Mouse (Mus musculus) MEL (cell line): ENCODE data around the gene Lrpprc. TPM values are rescaled to one million over a fixed set of nuclear protein-coding genes. Genes with fewer than 3 reads are reported as not detected.

Experiments used
- DNase-seq: peaks from one replicate; pipeline ENCODE4 v3.0.0; 2011; ENCODE audit warnings: low read depth, low spot score
- H3K27ac ChIP-seq: 2 replicates; pipeline ENCODE4 v1.5.1; 2012; ENCODE audit warnings: low read depth, mild to moderate bottlenecking, control low read depth, low read length, moderate library complexity; ENCODE audit not compliant: control insufficient read depth
- H3K27me3 ChIP-seq, 2 experiments: fragments of 150-350 bp in 1 of 2; sonication (generic) in 1 of 2; 2 replicates each; pipeline ENCODE4 v1.6.1; 2012; ENCODE audit warnings: low read length in 2 of 2, mild to moderate bottlenecking in 2 of 2, improper control_type of control experiment in 1 of 2, moderate library complexity in 1 of 2; ENCODE audit not compliant: insufficient read depth in 2 of 2, control insufficient read depth in 1 of 2
- H3K36me3 ChIP-seq, 2 experiments: 2 replicates each; pipeline ENCODE4 v1.6.1; 2012 to 2014; ENCODE audit warnings: low read length in 2 of 2, improper control_type of control experiment in 1 of 2, inconsistent platforms in 1 of 2, mild to moderate bottlenecking in 1 of 2; ENCODE audit not compliant: insufficient read depth in 2 of 2, control insufficient read depth in 1 of 2
- H3K4me1 ChIP-seq, 2 experiments: fragments of 150-350 bp in 1 of 2; sonication (generic) in 1 of 2; 2 replicates each; pipeline ENCODE4 v1.6.1; 2012; ENCODE audit warnings: low read length in 2 of 2, improper control_type of control experiment in 1 of 2, mild to moderate bottlenecking in 1 of 2; ENCODE audit not compliant: insufficient read depth in 2 of 2, control insufficient read depth in 1 of 2
- H3K4me3 ChIP-seq, 2 experiments: fragments of 150-350 bp in 1 of 2; sonication (generic) in 1 of 2; 2 replicates each; pipeline ENCODE4 v1.5.1; 2012; ENCODE audit warnings: low read depth in 2 of 2, low read length in 2 of 2, mild to moderate bottlenecking in 2 of 2, moderate library complexity in 2 of 2, control low read depth in 1 of 2, improper control_type of control experiment in 1 of 2; ENCODE audit not compliant: control insufficient read depth in 1 of 2, insufficient read depth in 1 of 2
- H3K79me2 ChIP-seq: 2 replicates; pipeline ENCODE4 v1.6.1; 2012; ENCODE audit warnings: mild to moderate bottlenecking, low read length, moderate library complexity; ENCODE audit not compliant: control insufficient read depth, poor library complexity, insufficient read depth
- H3K9ac ChIP-seq: 2 replicates; pipeline ENCODE4 v1.6.1; 2012; ENCODE audit warnings: low read depth, mild to moderate bottlenecking, control low read depth, low read length, moderate library complexity; ENCODE audit not compliant: control insufficient read depth, poor library complexity, severe bottlenecking
- H3K9me3 ChIP-seq: fragments of 150-350 bp; sonication (generic); replicated peaks from 2 replicates; pipeline ENCODE4 v1.6.1; 2012; ENCODE audit warnings: mild to moderate bottlenecking, low read length, improper control_type of control experiment, moderate library complexity; ENCODE audit not compliant: insufficient read depth
- BHLHE40 ChIP-seq: IDR thresholded peaks from 2 replicates; pipeline ENCODE4 v1.6.1; 2012; ENCODE audit warnings: low read depth, mild to moderate bottlenecking, inconsistent platforms, low read length, improper control_type of control experiment, borderline replicate concordance
- CHD1 ChIP-seq: IDR thresholded peaks from 2 replicates; pipeline ENCODE4 v1.6.1; 2012; ENCODE audit warnings: low read depth, mild to moderate bottlenecking, inconsistent platforms, low read length, improper control_type of control experiment
- CTCF ChIP-seq, 3 experiments: IDR thresholded peaks in 2 of 3; conservative IDR thresholded peaks in 1 of 3; 2 replicates each; pipeline ENCODE4 v1.5.1; 2011 to 2012; ENCODE audit warnings: low read length in 3 of 3, low read depth in 2 of 3, mild to moderate bottlenecking in 2 of 3, improper control_type of control experiment in 1 of 3, inconsistent platforms in 1 of 3, mixed read lengths in 1 of 3, moderate library complexity in 1 of 3; ENCODE audit not compliant: control insufficient read depth in 1 of 3, insufficient read depth in 1 of 3, poor library complexity in 1 of 3, severe bottlenecking in 1 of 3
- E2F4 ChIP-seq: IDR thresholded peaks from 2 replicates; pipeline ENCODE4 v1.6.1; 2011; ENCODE audit warnings: low read depth, low read length, improper control_type of control experiment, borderline replicate concordance
- ELF1 ChIP-seq: IDR thresholded peaks from 2 replicates; pipeline ENCODE4 v1.6.1; 2014; ENCODE audit warnings: low read depth, mild to moderate bottlenecking, inconsistent platforms, low read length, improper control_type of control experiment, moderate library complexity
- EP300 ChIP-seq, 2 experiments: IDR thresholded peaks; 2 replicates each; pipeline ENCODE4 v1.6.1; 2011; ENCODE audit warnings: improper control_type of control experiment in 2 of 2, low read length in 2 of 2, low read depth in 1 of 2, mild to moderate bottlenecking in 1 of 2
- JUND ChIP-seq: IDR thresholded peaks from 2 replicates; pipeline ENCODE4 v1.6.1; 2011; ENCODE audit warnings: low read depth, mild to moderate bottlenecking, improper control_type of control experiment, low read length
- MAX ChIP-seq: IDR thresholded peaks from 2 replicates; pipeline ENCODE4 v1.6.1; 2011; ENCODE audit warnings: low read length, improper control_type of control experiment
- MAZ ChIP-seq: IDR thresholded peaks from 2 replicates; pipeline ENCODE4 v1.6.1; 2012; ENCODE audit warnings: low read depth, mild to moderate bottlenecking, inconsistent platforms, low read length, improper control_type of control experiment
- MYC ChIP-seq: IDR thresholded peaks from 2 replicates; pipeline ENCODE4 v1.6.1; 2011; ENCODE audit warnings: low read depth, mild to moderate bottlenecking, low read length, improper control_type of control experiment, moderate library complexity
- NELFE ChIP-seq: IDR thresholded peaks from 2 replicates; pipeline ENCODE4 v1.6.1; 2011; ENCODE audit warnings: low read depth, low read length, improper control_type of control experiment
- POLR2AphosphoS2 ChIP-seq: IDR thresholded peaks from 2 replicates; pipeline ENCODE4 v1.6.1; 2011; ENCODE audit warnings: low read length, improper control_type of control experiment
- POLR2AphosphoS5 ChIP-seq: IDR thresholded peaks from 2 replicates; pipeline ENCODE4 v1.6.1; 2012; ENCODE audit warnings: low read depth, borderline replicate concordance, mild to moderate bottlenecking, inconsistent platforms, low read length, moderate library complexity, mixed read lengths
- RAD21 ChIP-seq: IDR thresholded peaks from 2 replicates; pipeline ENCODE4 v1.6.1; 2011; ENCODE audit warnings: mild to moderate bottlenecking, low read depth, low read length, improper control_type of control experiment
- RCOR1 ChIP-seq: IDR thresholded peaks from 2 replicates; pipeline ENCODE4 v1.6.1; 2012; ENCODE audit warnings: low read depth, mild to moderate bottlenecking, inconsistent platforms, low read length, improper control_type of control experiment
- SMC3 ChIP-seq: IDR thresholded peaks from 2 replicates; pipeline ENCODE4 v1.6.1; 2011; ENCODE audit warnings: low read depth, low read length, improper control_type of control experiment
- TAL1 ChIP-seq: IDR thresholded peaks from 2 replicates; pipeline ENCODE4 v1.6.1; 2012; ENCODE audit warnings: mild to moderate bottlenecking, inconsistent platforms, low read length, moderate library complexity, mixed read lengths
- TBP ChIP-seq: IDR thresholded peaks from 2 replicates; pipeline ENCODE4 v1.8.0; 2011; ENCODE audit warnings: low read depth, low read length, improper control_type of control experiment
- TCF12 ChIP-seq: IDR thresholded peaks from 2 replicates; pipeline ENCODE4 v1.6.1; 2014; ENCODE audit warnings: low read depth, mild to moderate bottlenecking, inconsistent platforms, low read length, improper control_type of control experiment, moderate library complexity
- UBTF ChIP-seq: IDR thresholded peaks from 2 replicates; pipeline ENCODE4 v1.6.1; 2012; ENCODE audit warnings: low read depth, mild to moderate bottlenecking, inconsistent platforms, low read length, improper control_type of control experiment, moderate library complexity, borderline replicate concordance; ENCODE audit not compliant: insufficient read depth
- USF1 ChIP-seq: IDR thresholded peaks from 2 replicates; pipeline ENCODE4 v1.6.1; 2014; ENCODE audit warnings: low read depth, mild to moderate bottlenecking, inconsistent platforms, low read length, improper control_type of control experiment, moderate library complexity
- ZC3H11A ChIP-seq: IDR thresholded peaks from 2 replicates; pipeline ENCODE4 v1.6.1; 2012; ENCODE audit warnings: low read depth, mild to moderate bottlenecking, inconsistent platforms, low read length, improper control_type of control experiment
- polyA plus RNA-seq, 2 experiments: library from polyadenylated mRNA; stranded (reverse) in 1 of 2; unstranded in 1 of 2; fragments of >175 nt in 1 of 2; fragments of >200 nt in 1 of 2; gene quantifications; 2 replicates each; pipeline versions ENCODE4 v1.2.1 to v1.2.4; 2012; ENCODE audit warnings: low replicate concordance in 2 of 2, low read depth in 1 of 2; ENCODE audit not compliant: insufficient read length in 2 of 2, insufficient read depth in 1 of 2, missing spikeins in 1 of 2
- total RNA-seq: library from RNA; depleted of rRNA; stranded (reverse); fragments of 300-350 nt; gene quantifications from 2 replicates; pipeline ENCODE4 v1.2.3, GENCODE M21; 2012

Gene Lrpprc
- total and polyA plus RNA-seq, 3 experiments: 82.6 to 204 (median 99.1) TPM

- Histone ChIP-seq H3K9me3 (no peaks in the 10 kb centered on the region), H3K27me3 (no peaks in the 10 kb centered on the region), H3K9ac (no peak overlapping the region), H3K4me3 (no peak overlapping the region), H3K79me2 (peaks cover 15% of the 10 kb centered on the region), H3K27ac (no peak overlapping the region), H3K4me1 (0 out of 4 replicates have a peak, but pooled peaks cover 0 to 2% of the 10 kb centered on the region in 2 experiments), H3K36me3 (peaks cover 0 to 22% of the 10 kb centered on the region in 2 experiments; a peak in 2 of 4 replicates)
- no peak for DNase-seq
- TF ChIP-seq JUND (no peak), BHLHE40 (no peak), TBP (no peak), ELF1 (no peak), E2F4 (no peak), UBTF (no peak), MYC (no peak), SMC3 (no peak), RAD21 (no peak), RCOR1 (no peak)
Measured at GRCm38 (mm10) chr17:84775291-84775690, 15.3 kb downstream of the Lrpprc start.

GRCm38 (mm10) chr17:84771882-84772281 is 18.7 kb downstream of the Lrpprc start:
- TF ChIP-seq MAX: no peak
- no peak for TF ChIP-seq NELFE
- TF ChIP-seq BHLHE40: no peak
- peaks cover 0 to 25% of the 10 kb centered on the region in 2 experiments; a peak in 2 of 4 replicates for H3K36me3 ChIP-seq
- no peaks in the 10 kb centered on the region for H3K27me3 ChIP-seq

GRCm38 (mm10) chr17:84758971-84759370 is 31.6 kb downstream of the Lrpprc start:
- H3K79me2 ChIP-seq: no peaks in the 10 kb centered on the region
- no peak overlapping the region for H3K27ac ChIP-seq
- no peak for TF ChIP-seq ZC3H11A
- no peak for TF ChIP-seq SMC3
- no peak for TF ChIP-seq POLR2AphosphoS2
- TF ChIP-seq BHLHE40: no peak
- no peak for TF ChIP-seq EP300 (IDR thresholded peaks at IDR 0.05; ENCODE audit: low read depth in 1 of 2, low read length in 2 of 2)
- no peak for TF ChIP-seq MYC
- TF ChIP-seq TCF12: no peak
- TF ChIP-seq POLR2AphosphoS5: no peak
- no peak for TF ChIP-seq TAL1
- TF ChIP-seq CTCF (IDR thresholded peaks at IDR 0.05 in 2 of 3, conservative IDR thresholded peaks at IDR 0.05 in 1 of 3; ENCODE audit: control insufficient read depth in 1 of 3, insufficient read depth in 1 of 3, low read depth in 2 of 3, low read length in 3 of 3, poor library complexity in 1 of 3, severe bottlenecking in 1 of 3): no peak
- TF ChIP-seq MAZ: no peak
- no peak for TF ChIP-seq CHD1
- no peak for TF ChIP-seq USF1
- no peak overlapping the region for H3K9ac ChIP-seq
- no peak for DNase-seq
- H3K27me3 ChIP-seq: no peaks in the 10 kb centered on the region
- no peaks in the 10 kb centered on the region for H3K4me1 ChIP-seq
- H3K4me3 ChIP-seq: no peak overlapping the region
- peaks cover 0 to 1% of the 10 kb centered on the region in 2 experiments; a peak in 2 of 4 replicates for H3K36me3 ChIP-seq
- H3K9me3 ChIP-seq: no peaks in the 10 kb centered on the region

More at GRCm38 (mm10) chr17:84771882-84772281, 18.7 kb downstream of the Lrpprc start:
- DNase-seq: no peak
- no peak overlapping the region for H3K9ac ChIP-seq
- no peak overlapping the region for H3K4me3 ChIP-seq
- no peak overlapping the region for H3K27ac ChIP-seq
- H3K4me1 ChIP-seq: no peaks in the 10 kb centered on the region
- no peaks in the 10 kb centered on the region for H3K9me3 ChIP-seq
- no peaks in the 10 kb centered on the region for H3K79me2 ChIP-seq
